17 mouse cellular contexts compared by ENCODE assay signal in genomic region chr1:45626733-45627132, GRCm38 (mm10).
DNase-seq lines count a peak whose midpoint lies in the region; ATAC-seq lines count a peak whose summit lies in the region.
"Had no signal": no experiment of that assay in that cellular context is flagged by ENCODE, and none has a peak within 500 bp of the region (broad histone marks: within the 10 kb centered on the region; RNA-seq: fewer than 3 reads in every experiment).

No protein-coding gene starts in this region.

- no peaks in the 10 kb centered on the region for H3K27me3 ChIP-seq in heart, embryonic 16.5 days (ENCODE audit: control insufficient read depth, insufficient read depth, low read length)
- no peaks in the 10 kb centered on the region for H3K27me3 ChIP-seq in forebrain, embryonic 14.5 days (replicated peaks; ENCODE audit: control insufficient read depth, insufficient read depth, low read length)

- no peak overlapping the region for H3K27ac ChIP-seq in heart, embryonic 16.5 days (ENCODE audit: low read length)
- no peak overlapping the region for H3K27ac ChIP-seq in forebrain, embryonic 14.5 days (ENCODE audit: low read depth, low read length)
- H3K27ac ChIP-seq: hindbrain, postnatal 0 days; liver, embryonic 14.5 days had no signal

- intact Hi-C loops in heart, postnatal 14 days (cut with DNase I) = loop anchor here (2.0 to 10.0 kb wide), 3 partner anchors 122 to 879 kb away; partner anchors contain the start of gene Col5a2

- H3K4me3 ChIP-seq in heart, embryonic 16.5 days (ENCODE audit: low read length) = no peak overlapping the region
- H3K4me3 ChIP-seq in forebrain, embryonic 14.5 days (ENCODE audit: low read depth, low read length) = no peak overlapping the region

- H3K9me3 ChIP-seq in heart, embryonic 16.5 days (replicated peaks; ENCODE audit: control insufficient read depth, low read length) = no peaks in the 10 kb centered on the region
- H3K9me3 ChIP-seq in forebrain, embryonic 14.5 days (replicated peaks; ENCODE audit: control insufficient read depth, low read length) = no peaks in the 10 kb centered on the region

- DNase-seq in adrenal gland, postnatal 10 days = peak; percentile 7
- no peak for DNase-seq in adrenal gland, postnatal 4 days (ENCODE audit: low spot score in 2 of 2)
- DNase-seq in heart, adult 9 months (ENCODE audit: low spot score in 2 of 2) = peak; percentile 36 to 64
- no peak for DNase-seq in heart, postnatal 14 days
- peak; percentile 67 for DNase-seq in NIH3T3 (ENCODE audit: low read depth)
- DNase-seq in layer of hippocampus, adult 18-20 months (ENCODE audit: low spot score in 2 of 2) = no peak
- DNase-seq in forebrain, embryonic 14.5 days (ENCODE audit: low spot score) = no peak
- DNase-seq: adrenal gland, adult 2 months; cerebellum, adult 2 months; kidney, adult 18-20 months; kidney, postnatal 14 days; midbrain, embryonic 14.5 days; right cerebral cortex, postnatal 25 days; thymus, postnatal 4 days had no signal

- ATAC-seq in heart, embryonic 16.5 days (replicated peaks; ENCODE audit: extremely low read depth, insufficient read depth, low FRiP score) = peak; percentile 28; the same call in 1 of the 2 replicates
- no peak for ATAC-seq in forebrain, embryonic 14.5 days
- ATAC-seq: hindbrain, postnatal 0 days had no signal

- no peak overlapping the region for H3K4me2 ChIP-seq in heart, embryonic 16.5 days (ENCODE audit: low read depth, low read length)
- H3K4me2 ChIP-seq in forebrain, embryonic 14.5 days (ENCODE audit: low read length) = no peak overlapping the region

- H3K36me3 ChIP-seq in heart, embryonic 16.5 days (ENCODE audit: control insufficient read depth, insufficient read depth) = no peaks in the 10 kb centered on the region
- no peaks in the 10 kb centered on the region for H3K36me3 ChIP-seq in forebrain, embryonic 14.5 days (ENCODE audit: control insufficient read depth, insufficient read depth, low read length)

- 24% methylated on average over 2 of the region's 2 CpGs for WGBS in heart, embryonic 16.5 days
- 81% methylated on average over 2 of the region's 2 CpGs for WGBS in forebrain, embryonic 14.5 days

- no peaks in the 10 kb centered on the region for H3K4me1 ChIP-seq in heart, embryonic 16.5 days (ENCODE audit: control insufficient read depth, insufficient read depth, low read length)
- H3K4me1 ChIP-seq in forebrain, embryonic 14.5 days (ENCODE audit: control insufficient read depth, insufficient read depth, low read length) = no peaks in the 10 kb centered on the region

- H3K9ac ChIP-seq in heart, embryonic 16.5 days (ENCODE audit: low read length) = no peak overlapping the region
- H3K9ac ChIP-seq in forebrain, embryonic 14.5 days (ENCODE audit: low read length) = no peak overlapping the region
- H3K9ac ChIP-seq: liver, embryonic 14.5 days had no signal

Comparison
In these comparisons a context has a peak if more than half of its experiments do, and no peak if none do; other contexts are left out.
1. DNase-seq: peak in adrenal gland, postnatal 10 days (single experiment), heart, adult 9 months (2 of 2) and NIH3T3 (single experiment); none in adrenal gland, postnatal 4 days (0 of 2), heart, postnatal 14 days (0 of 2), layer of hippocampus, adult 18-20 months (0 of 2) and forebrain, embryonic 14.5 days (single experiment).